Mouse (Mus musculus): Measurements from ENCODE around the gene Cers1.

DNA sequence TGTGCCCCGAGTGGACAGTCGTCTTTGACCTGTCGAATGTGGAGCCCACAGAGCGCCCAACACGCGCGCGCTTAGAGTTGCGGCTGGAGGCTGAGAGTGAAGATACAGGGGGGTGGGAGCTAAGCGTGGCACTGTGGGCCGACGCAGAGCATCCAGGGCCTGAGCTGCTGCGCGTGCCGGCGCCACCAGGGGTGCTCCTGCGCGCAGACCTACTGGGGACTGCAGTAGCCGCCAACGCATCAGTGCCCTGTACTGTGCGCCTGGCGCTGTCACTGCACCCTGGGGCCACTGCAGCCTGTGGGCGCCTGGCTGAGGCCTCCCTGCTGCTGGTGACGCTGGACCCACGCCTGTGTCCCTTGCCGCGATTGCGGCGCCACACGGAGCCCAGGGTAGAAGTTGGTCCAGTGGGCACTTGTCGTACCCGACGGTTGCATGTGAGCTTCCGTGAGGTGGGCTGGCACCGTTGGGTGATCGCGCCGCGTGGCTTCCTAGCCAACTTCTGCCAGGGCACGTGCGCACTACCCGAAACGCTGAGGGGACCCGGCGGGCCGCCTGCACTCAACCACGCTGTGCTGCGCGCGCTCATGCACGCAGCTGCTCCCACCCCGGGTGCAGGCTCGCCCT, 15.3 kb downstream of the Cers1 start:
- TF ChIP-seq CTCF (IDR thresholded peaks at IDR 0.05; ENCODE audit: low read depth) (peak; percentile 62), EP300 (optimal IDR thresholded peaks at IDR 0.05) (no peak)

Data from stomach, postnatal 0 days (tissue).